Mouse (Mus musculus) MEL (cell line): ENCODE results near the gene Plp2. TPM values are rescaled to one million over a fixed set of nuclear protein-coding genes. Genes with fewer than 3 reads are reported as not detected.

Experiments
- DNase-seq: peaks from one replicate; pipeline ENCODE4 v3.0.0; 2011; ENCODE audit warnings: low read depth, low spot score
- H3K27ac ChIP-seq: 2 replicates; pipeline ENCODE4 v1.5.1; 2012; ENCODE audit warnings: low read depth, mild to moderate bottlenecking, control low read depth, low read length, moderate library complexity; ENCODE audit not compliant: control insufficient read depth
- H3K27me3 ChIP-seq, 2 experiments: fragments of 150-350 bp in 1 of 2; sonication (generic) in 1 of 2; 2 replicates each; pipeline ENCODE4 v1.6.1; 2012; ENCODE audit warnings: low read length in 2 of 2, mild to moderate bottlenecking in 2 of 2, improper control_type of control experiment in 1 of 2, moderate library complexity in 1 of 2; ENCODE audit not compliant: insufficient read depth in 2 of 2, control insufficient read depth in 1 of 2
- H3K36me3 ChIP-seq, 2 experiments: 2 replicates each; pipeline ENCODE4 v1.6.1; 2012 to 2014; ENCODE audit warnings: low read length in 2 of 2, improper control_type of control experiment in 1 of 2, inconsistent platforms in 1 of 2, mild to moderate bottlenecking in 1 of 2; ENCODE audit not compliant: insufficient read depth in 2 of 2, control insufficient read depth in 1 of 2
- H3K4me1 ChIP-seq, 2 experiments: fragments of 150-350 bp in 1 of 2; sonication (generic) in 1 of 2; 2 replicates each; pipeline ENCODE4 v1.6.1; 2012; ENCODE audit warnings: low read length in 2 of 2, improper control_type of control experiment in 1 of 2, mild to moderate bottlenecking in 1 of 2; ENCODE audit not compliant: insufficient read depth in 2 of 2, control insufficient read depth in 1 of 2
- H3K4me3 ChIP-seq, 2 experiments: fragments of 150-350 bp in 1 of 2; sonication (generic) in 1 of 2; 2 replicates each; pipeline ENCODE4 v1.5.1; 2012; ENCODE audit warnings: low read depth in 2 of 2, low read length in 2 of 2, mild to moderate bottlenecking in 2 of 2, moderate library complexity in 2 of 2, control low read depth in 1 of 2, improper control_type of control experiment in 1 of 2; ENCODE audit not compliant: control insufficient read depth in 1 of 2, insufficient read depth in 1 of 2
- H3K79me2 ChIP-seq: 2 replicates; pipeline ENCODE4 v1.6.1; 2012; ENCODE audit warnings: mild to moderate bottlenecking, low read length, moderate library complexity; ENCODE audit not compliant: control insufficient read depth, poor library complexity, insufficient read depth
- H3K9ac ChIP-seq: 2 replicates; pipeline ENCODE4 v1.6.1; 2012; ENCODE audit warnings: low read depth, mild to moderate bottlenecking, control low read depth, low read length, moderate library complexity; ENCODE audit not compliant: control insufficient read depth, poor library complexity, severe bottlenecking
- H3K9me3 ChIP-seq: fragments of 150-350 bp; sonication (generic); replicated peaks from 2 replicates; pipeline ENCODE4 v1.6.1; 2012; ENCODE audit warnings: mild to moderate bottlenecking, low read length, improper control_type of control experiment, moderate library complexity; ENCODE audit not compliant: insufficient read depth
- BHLHE40 ChIP-seq: IDR thresholded peaks from 2 replicates; pipeline ENCODE4 v1.6.1; 2012; ENCODE audit warnings: low read depth, mild to moderate bottlenecking, inconsistent platforms, low read length, improper control_type of control experiment, borderline replicate concordance
- CHD1 ChIP-seq: IDR thresholded peaks from 2 replicates; pipeline ENCODE4 v1.6.1; 2012; ENCODE audit warnings: low read depth, mild to moderate bottlenecking, inconsistent platforms, low read length, improper control_type of control experiment
- CHD2 ChIP-seq: IDR thresholded peaks from 2 replicates; pipeline ENCODE4 v1.6.1; 2011; ENCODE audit warnings: low read length, improper control_type of control experiment
- CTCF ChIP-seq, 3 experiments: IDR thresholded peaks in 2 of 3; conservative IDR thresholded peaks in 1 of 3; 2 replicates each; pipeline ENCODE4 v1.5.1; 2011 to 2012; ENCODE audit warnings: low read length in 3 of 3, low read depth in 2 of 3, mild to moderate bottlenecking in 2 of 3, improper control_type of control experiment in 1 of 3, inconsistent platforms in 1 of 3, mixed read lengths in 1 of 3, moderate library complexity in 1 of 3; ENCODE audit not compliant: control insufficient read depth in 1 of 3, insufficient read depth in 1 of 3, poor library complexity in 1 of 3, severe bottlenecking in 1 of 3
- E2F4 ChIP-seq: IDR thresholded peaks from 2 replicates; pipeline ENCODE4 v1.6.1; 2011; ENCODE audit warnings: low read depth, low read length, improper control_type of control experiment, borderline replicate concordance
- ELF1 ChIP-seq: IDR thresholded peaks from 2 replicates; pipeline ENCODE4 v1.6.1; 2014; ENCODE audit warnings: low read depth, mild to moderate bottlenecking, inconsistent platforms, low read length, improper control_type of control experiment, moderate library complexity
- EP300 ChIP-seq, 2 experiments: IDR thresholded peaks; 2 replicates each; pipeline ENCODE4 v1.6.1; 2011; ENCODE audit warnings: improper control_type of control experiment in 2 of 2, low read length in 2 of 2, low read depth in 1 of 2, mild to moderate bottlenecking in 1 of 2
- GABPA ChIP-seq: IDR thresholded peaks from 2 replicates; pipeline ENCODE4 v1.6.1; 2012; ENCODE audit warnings: low read depth, mild to moderate bottlenecking, inconsistent platforms, low read length, improper control_type of control experiment, moderate library complexity
- GATA1 ChIP-seq: IDR thresholded peaks from 2 replicates; pipeline ENCODE4 v1.6.1; 2011; ENCODE audit warnings: low read depth, low read length, improper control_type of control experiment
- HCFC1 ChIP-seq: IDR thresholded peaks from 2 replicates; pipeline ENCODE4 v1.6.1; 2012; ENCODE audit warnings: low read depth, mild to moderate bottlenecking, inconsistent platforms, low read length, improper control_type of control experiment, moderate library complexity
- JUND ChIP-seq: IDR thresholded peaks from 2 replicates; pipeline ENCODE4 v1.6.1; 2011; ENCODE audit warnings: low read depth, mild to moderate bottlenecking, improper control_type of control experiment, low read length
- KAT2A ChIP-seq: conservative IDR thresholded peaks from 2 replicates; pipeline ENCODE4 v1.6.1; 2012; ENCODE audit warnings: low read depth, low read length, improper control_type of control experiment, inconsistent platforms
- MAFK ChIP-seq: IDR thresholded peaks from 2 replicates; pipeline ENCODE4 v1.6.1; 2011; ENCODE audit warnings: low read depth, mild to moderate bottlenecking, low read length, improper control_type of control experiment, borderline replicate concordance
- MAX ChIP-seq: IDR thresholded peaks from 2 replicates; pipeline ENCODE4 v1.6.1; 2011; ENCODE audit warnings: low read length, improper control_type of control experiment
- MAZ ChIP-seq: IDR thresholded peaks from 2 replicates; pipeline ENCODE4 v1.6.1; 2012; ENCODE audit warnings: low read depth, mild to moderate bottlenecking, inconsistent platforms, low read length, improper control_type of control experiment
- MEF2A ChIP-seq: IDR thresholded peaks from 2 replicates; pipeline ENCODE4 v1.6.1; 2014; ENCODE audit warnings: low read depth, mild to moderate bottlenecking, inconsistent platforms, low read length, improper control_type of control experiment; ENCODE audit not compliant: poor library complexity, insufficient replicate concordance, severe bottlenecking; ENCODE audit errors: extremely low read depth
- MXI1 ChIP-seq: IDR thresholded peaks from 2 replicates; pipeline ENCODE4 v1.6.1; 2011; ENCODE audit warnings: mild to moderate bottlenecking, low read depth, low read length, improper control_type of control experiment
- MYB ChIP-seq: IDR thresholded peaks from 2 replicates; pipeline ENCODE4 v1.6.1; 2011; ENCODE audit warnings: mild to moderate bottlenecking, low read depth, low read length, improper control_type of control experiment
- MYC ChIP-seq: IDR thresholded peaks from 2 replicates; pipeline ENCODE4 v1.6.1; 2011; ENCODE audit warnings: low read depth, mild to moderate bottlenecking, low read length, improper control_type of control experiment, moderate library complexity
- NELFE ChIP-seq: IDR thresholded peaks from 2 replicates; pipeline ENCODE4 v1.6.1; 2011; ENCODE audit warnings: low read depth, low read length, improper control_type of control experiment
- NRF1 ChIP-seq: IDR thresholded peaks from 2 replicates; pipeline ENCODE4 v1.6.1; 2014; ENCODE audit warnings: low read depth, mild to moderate bottlenecking, inconsistent platforms, low read length, improper control_type of control experiment, moderate library complexity; ENCODE audit not compliant: poor library complexity, insufficient read depth, severe bottlenecking
- POLR2A ChIP-seq, 2 experiments: IDR thresholded peaks; 2 replicates each; pipeline ENCODE4 v1.6.1; 2011 to 2012; ENCODE audit warnings: low read length in 2 of 2, mild to moderate bottlenecking in 2 of 2, control low read depth in 1 of 2, improper control_type of control experiment in 1 of 2, low read depth in 1 of 2, moderate library complexity in 1 of 2; ENCODE audit not compliant: control insufficient read depth in 1 of 2, insufficient read depth in 1 of 2, poor library complexity in 1 of 2
- POLR2AphosphoS5 ChIP-seq: IDR thresholded peaks from 2 replicates; pipeline ENCODE4 v1.6.1; 2012; ENCODE audit warnings: low read depth, borderline replicate concordance, mild to moderate bottlenecking, inconsistent platforms, low read length, moderate library complexity, mixed read lengths
- RAD21 ChIP-seq: IDR thresholded peaks from 2 replicates; pipeline ENCODE4 v1.6.1; 2011; ENCODE audit warnings: mild to moderate bottlenecking, low read depth, low read length, improper control_type of control experiment
- RCOR1 ChIP-seq: IDR thresholded peaks from 2 replicates; pipeline ENCODE4 v1.6.1; 2012; ENCODE audit warnings: low read depth, mild to moderate bottlenecking, inconsistent platforms, low read length, improper control_type of control experiment
- SIN3A ChIP-seq: IDR thresholded peaks from 2 replicates; pipeline ENCODE4 v1.6.1; 2012; ENCODE audit warnings: low read length, improper control_type of control experiment, inconsistent platforms
- SMC3 ChIP-seq: IDR thresholded peaks from 2 replicates; pipeline ENCODE4 v1.6.1; 2011; ENCODE audit warnings: low read depth, low read length, improper control_type of control experiment
- TAL1 ChIP-seq: IDR thresholded peaks from 2 replicates; pipeline ENCODE4 v1.6.1; 2012; ENCODE audit warnings: mild to moderate bottlenecking, inconsistent platforms, low read length, moderate library complexity, mixed read lengths
- TBP ChIP-seq: IDR thresholded peaks from 2 replicates; pipeline ENCODE4 v1.8.0; 2011; ENCODE audit warnings: low read depth, low read length, improper control_type of control experiment
- TCF12 ChIP-seq: IDR thresholded peaks from 2 replicates; pipeline ENCODE4 v1.6.1; 2014; ENCODE audit warnings: low read depth, mild to moderate bottlenecking, inconsistent platforms, low read length, improper control_type of control experiment, moderate library complexity
- UBTF ChIP-seq: IDR thresholded peaks from 2 replicates; pipeline ENCODE4 v1.6.1; 2012; ENCODE audit warnings: low read depth, mild to moderate bottlenecking, inconsistent platforms, low read length, improper control_type of control experiment, moderate library complexity, borderline replicate concordance; ENCODE audit not compliant: insufficient read depth
- USF2 ChIP-seq, 2 experiments: IDR thresholded peaks; 2 replicates each; pipeline ENCODE4 v1.6.1; 2011 to 2012; ENCODE audit warnings: improper control_type of control experiment in 2 of 2, low read length in 2 of 2, borderline replicate concordance in 1 of 2, inconsistent platforms in 1 of 2, low read depth in 1 of 2, mild to moderate bottlenecking in 1 of 2; ENCODE audit not compliant: insufficient read depth in 1 of 2
- ZC3H11A ChIP-seq: IDR thresholded peaks from 2 replicates; pipeline ENCODE4 v1.6.1; 2012; ENCODE audit warnings: low read depth, mild to moderate bottlenecking, inconsistent platforms, low read length, improper control_type of control experiment
- ZKSCAN1 ChIP-seq: IDR thresholded peaks from 2 replicates; pipeline ENCODE4 v1.6.1; 2012; ENCODE audit warnings: low read depth, mild to moderate bottlenecking, inconsistent platforms, low read length, improper control_type of control experiment, moderate library complexity
- ZMIZ1 ChIP-seq: IDR thresholded peaks from 2 replicates; pipeline ENCODE4 v1.6.1; 2012; ENCODE audit warnings: low read depth, mild to moderate bottlenecking, inconsistent platforms, low read length, improper control_type of control experiment, moderate library complexity
- ZNF384 ChIP-seq: IDR thresholded peaks from 2 replicates; pipeline ENCODE4 v1.6.1; 2012; ENCODE audit warnings: low read depth, mild to moderate bottlenecking, inconsistent platforms, low read length, improper control_type of control experiment
- polyA plus RNA-seq, 2 experiments: library from polyadenylated mRNA; stranded (reverse) in 1 of 2; unstranded in 1 of 2; fragments of >175 nt in 1 of 2; fragments of >200 nt in 1 of 2; gene quantifications; 2 replicates each; pipeline versions ENCODE4 v1.2.1 to v1.2.4; 2012; ENCODE audit warnings: low replicate concordance in 2 of 2, low read depth in 1 of 2; ENCODE audit not compliant: insufficient read length in 2 of 2, insufficient read depth in 1 of 2, missing spikeins in 1 of 2
- total RNA-seq: library from RNA; depleted of rRNA; stranded (reverse); fragments of 300-350 nt; gene quantifications from 2 replicates; pipeline ENCODE4 v1.2.3, GENCODE M21; 2012

Plp2 gene
- total and polyA plus RNA-seq, 3 experiments: 95.7 to 407 (median 163) TPM

GRCm38 (mm10) chrX:7638401-7639091 lies 32.6 kb downstream of the Plp2 start, which contains the start of gene Syp:
Syp (plus strand) TSS chrX:7638471.
- Histone ChIP-seq H3K9ac (peak within 1 kb of the TSS; percentile 85), H3K4me3 (peak within 1 kb of the TSS; percentile 69 to 70), H3K79me2 (no peaks in the 10 kb centered on the region; the same call in 1 of the 2 replicates), H3K27ac (no peak within 1 kb of the TSS), H3K9me3 (no peaks in the 10 kb centered on the region), H3K4me1 (peaks cover 0 to 18% of the 10 kb centered on the region in 2 experiments; a peak in 1 of 4 replicates), H3K27me3 (no peaks in the 10 kb centered on the region), H3K36me3 (peaks cover 0 to 5% of the 10 kb centered on the region in 2 experiments; a peak in 2 of 4 replicates)
- DNase-seq: peak; percentile 96
- TF ChIP-seq MAFK (no peak), HCFC1 (peak; percentile 75), ZMIZ1 (no peak), GATA1 (no peak), MYC (no peak), JUND (peak; percentile 88; the same call in 1 of the 2 replicates), ZNF384 (no peak), MAZ (peak; percentile 92; the same call in 1 of the 2 replicates), CTCF (IDR thresholded peaks at IDR 0.05 in 2 of 3, conservative IDR thresholded peaks at IDR 0.05 in 1 of 3; ENCODE audit: control insufficient read depth in 1 of 3, insufficient read depth in 1 of 3, low read depth in 2 of 3, low read length in 3 of 3, poor library complexity in 1 of 3, severe bottlenecking in 1 of 3) (no peak), EP300 (IDR thresholded peaks at IDR 0.05; ENCODE audit: low read depth in 1 of 2, low read length in 2 of 2) (peak in 1 of 2 experiments; percentile 35; a peak in 1 of 4 replicates), ZC3H11A (no peak), POLR2AphosphoS5 (no peak), TBP (no peak), MEF2A (no peak), RAD21 (no peak), NELFE (peak; percentile 36; the same call in 1 of the 2 replicates), ELF1 (peak; percentile 62), TCF12 (peak; percentile 20; the same call in 1 of the 2 replicates), ZKSCAN1 (no peak), NRF1 (peak; percentile 82), UBTF (no peak), MAX (peak; percentile 56; the same call in 1 of the 2 replicates), TAL1 (no peak), E2F4 (no peak), POLR2A (IDR thresholded peaks at IDR 0.05; ENCODE audit: control insufficient read depth in 1 of 2, insufficient read depth in 1 of 2, low read depth in 1 of 2, low read length in 2 of 2, poor library complexity in 1 of 2) (peak in 1 of 2 experiments; percentile 51; a peak in 1 of 4 replicates), CHD1 (no peak), USF2 (IDR thresholded peaks at IDR 0.05; ENCODE audit: borderline replicate concordance in 1 of 2, insufficient read depth in 1 of 2, low read depth in 1 of 2, low read length in 2 of 2) (no peak), SMC3 (peak; percentile 32; the same call in 1 of the 2 replicates), MYB (no peak), GABPA (no peak), BHLHE40 (no peak), MXI1 (peak; percentile 99), SIN3A (peak; percentile 99), KAT2A (no peak; the same call in 1 of the 2 replicates), CHD2 (no peak), RCOR1 (peak; percentile 84)
